Mouse (Mus musculus): ENCODE measurements around the gene Pcf11.

Pcf11 gene

GRCm38 (mm10) chr7:92669507-92670471, at the start of gene Pcf11:
TSS of gene Pcf11 (minus strand) at chr7:92669934.
- peak; percentile 95 for DNase-seq

DNA sequence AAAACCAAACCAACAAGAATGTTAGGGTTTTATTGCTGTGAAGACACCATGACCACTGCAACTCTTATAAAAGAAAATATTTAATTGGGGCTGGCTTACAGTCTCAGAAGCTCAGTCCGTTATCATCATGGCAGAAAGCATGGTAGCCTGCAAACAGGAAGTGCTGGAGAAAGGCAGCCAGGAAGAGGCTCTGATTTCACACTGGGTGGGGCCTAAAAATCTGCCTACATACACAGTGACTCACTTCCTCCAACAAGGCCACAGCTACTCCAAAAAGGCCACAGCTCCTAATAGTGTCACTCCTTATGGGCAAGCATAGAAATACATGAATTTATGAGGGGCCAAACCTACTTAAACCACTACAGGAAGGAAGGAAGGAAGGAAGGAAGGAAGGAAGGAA, 45.3 kb upstream of the Pcf11 start:
- DNase-seq = no peak

DNA sequence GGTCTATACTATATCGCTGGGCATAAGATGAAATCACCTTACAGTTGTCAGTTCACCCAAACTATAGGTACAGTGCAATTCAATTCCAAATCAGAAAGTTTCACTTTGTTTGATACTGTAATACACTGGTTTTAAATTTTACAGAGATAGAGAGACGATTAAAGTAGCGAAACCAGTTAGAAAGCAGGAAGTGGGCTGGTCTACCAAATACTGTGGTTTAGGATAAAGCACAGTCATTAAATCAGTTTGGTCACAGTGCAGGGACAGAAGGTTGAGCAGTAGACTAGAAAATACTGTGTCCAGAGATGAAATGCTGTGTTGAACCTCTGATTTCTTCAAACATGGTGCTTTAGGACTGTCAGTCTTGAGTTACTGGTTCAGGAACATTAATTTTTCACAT, 41.9 kb upstream of the Pcf11 start:
- DNase-seq = no peak

DNA sequence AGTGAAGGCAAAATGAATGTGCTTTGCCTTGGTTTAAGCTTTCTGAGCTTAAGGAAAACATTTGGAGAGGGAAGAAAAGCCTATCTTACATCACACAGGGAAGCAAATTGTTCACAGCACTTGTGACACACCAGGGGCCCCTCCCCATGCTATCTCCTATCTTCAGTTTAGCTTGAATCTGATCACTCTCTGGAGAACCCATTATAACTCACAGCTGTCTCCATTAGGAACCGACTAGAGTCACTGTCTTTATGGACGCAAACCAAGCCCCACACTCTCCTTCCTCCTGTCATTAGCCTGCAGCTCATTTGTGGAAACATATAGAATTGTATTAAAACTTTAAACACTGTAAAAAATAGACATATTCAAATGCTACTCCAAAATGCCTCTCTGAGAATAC, 39.8 kb upstream of the Pcf11 start:
- no peak for DNase-seq

GRCm38 (mm10) chr7:92706711-92707110, 37.0 kb upstream of the Pcf11 start:
- DNase-seq = peak; percentile 10

DNA sequence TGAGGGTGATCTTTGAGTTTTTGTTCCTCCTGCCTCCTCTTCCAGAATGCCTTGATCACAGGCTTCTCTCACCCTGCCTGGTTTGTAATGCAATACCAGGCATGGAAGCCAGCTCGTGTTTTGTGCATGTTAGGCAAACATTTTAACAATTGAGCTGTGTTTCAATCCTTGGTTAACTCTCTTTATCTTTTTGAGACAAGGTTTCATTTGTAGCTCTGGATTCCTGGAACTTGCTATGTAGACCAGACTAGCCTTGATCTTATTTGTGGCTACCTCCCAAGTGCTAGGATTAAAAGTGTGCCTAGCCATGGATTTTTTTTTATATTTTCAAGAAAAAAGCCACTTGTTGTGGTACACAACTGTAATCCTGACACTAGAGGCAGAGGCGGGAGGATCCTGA, 35.8 kb upstream of the Pcf11 start:
- no peak for DNase-seq

DNA sequence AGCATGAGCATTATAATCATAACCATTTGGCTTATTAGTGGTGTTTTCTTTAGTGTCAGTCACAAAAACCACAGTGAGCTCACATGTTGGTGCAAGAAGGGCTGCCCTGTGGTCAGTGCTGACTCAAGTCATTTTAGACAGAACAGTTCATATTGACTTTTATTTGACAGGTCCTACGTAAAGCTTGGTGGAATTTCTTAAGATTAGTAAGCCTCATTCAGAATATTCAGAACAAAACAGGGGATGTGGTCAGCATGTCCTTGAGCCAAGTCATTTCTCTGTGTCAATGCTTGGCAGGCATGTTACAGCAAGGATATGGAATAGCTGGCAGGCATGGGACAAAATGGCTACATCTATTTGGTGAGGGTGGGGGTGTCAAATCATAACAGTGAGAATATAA, 33.9 kb upstream of the Pcf11 start:
- no peak for DNase-seq

DNA sequence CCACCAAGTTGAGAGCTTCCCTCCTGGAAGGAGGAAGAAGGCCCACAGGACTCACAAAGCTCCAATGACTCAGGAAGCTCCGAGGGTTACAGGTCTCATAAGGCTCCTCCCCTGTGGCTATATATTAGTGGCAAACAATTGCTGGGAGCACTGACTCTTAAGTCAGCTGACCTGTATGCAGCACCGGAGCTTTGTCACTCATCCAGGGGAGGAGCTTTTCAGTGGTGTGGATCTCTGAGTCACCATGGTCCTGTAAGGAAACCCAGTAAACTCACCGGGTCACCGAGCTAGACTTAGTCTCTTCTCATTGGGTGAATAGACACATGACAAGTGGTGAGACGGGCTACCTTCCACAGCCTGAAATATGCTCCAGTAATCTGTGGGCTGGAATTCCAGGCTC, 29.0 kb upstream of the Pcf11 start:
- no peak for DNase-seq

- DNase-seq = no peak
These were observed 26.7 kb upstream of the Pcf11 start for GRCm38 (mm10) chr7:92696395-92696794.

DNA sequence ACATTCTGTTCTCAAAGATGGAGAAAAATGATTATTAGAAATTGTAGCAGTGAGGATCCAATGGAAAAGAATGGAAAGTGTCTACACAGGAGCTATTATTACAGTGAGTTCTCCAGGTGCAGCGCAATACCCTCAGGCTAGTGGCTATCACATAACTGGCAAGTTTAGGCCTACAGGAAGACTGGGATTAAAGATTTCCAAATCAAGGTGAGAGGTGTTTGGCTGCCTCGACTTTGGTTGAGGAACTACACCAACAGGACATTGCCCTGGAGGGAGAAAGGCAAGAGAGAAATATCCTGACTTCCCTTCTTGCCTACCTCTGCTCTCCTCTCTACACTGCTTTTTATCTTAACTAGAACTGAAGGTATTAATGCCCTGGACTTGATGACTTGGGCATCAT, 19.4 kb upstream of the Pcf11 start:
- DNase-seq = no peak

DNA sequence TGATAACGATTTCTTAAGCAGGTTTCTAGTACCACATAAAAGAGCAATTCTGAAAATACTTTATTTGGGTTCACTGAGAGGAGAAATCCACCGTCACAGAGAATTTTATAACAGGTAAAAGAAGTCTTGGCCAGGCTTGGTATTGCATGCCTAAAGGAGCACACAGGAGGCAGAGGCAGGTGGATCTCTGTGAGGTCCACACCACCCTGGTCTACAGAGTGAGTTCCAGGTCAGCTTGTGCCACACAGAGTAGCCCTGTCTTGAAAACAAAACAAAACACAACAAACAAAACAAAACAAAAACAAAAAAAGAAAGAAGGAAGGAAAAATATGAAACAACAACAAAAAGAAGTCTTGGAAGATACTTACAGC, 18.6 kb upstream of the Pcf11 start:
- no peak for DNase-seq

GRCm38 (mm10) chr7:92687556-92688298, 18.0 kb upstream of the Pcf11 start:
- no peak for DNase-seq

DNA sequence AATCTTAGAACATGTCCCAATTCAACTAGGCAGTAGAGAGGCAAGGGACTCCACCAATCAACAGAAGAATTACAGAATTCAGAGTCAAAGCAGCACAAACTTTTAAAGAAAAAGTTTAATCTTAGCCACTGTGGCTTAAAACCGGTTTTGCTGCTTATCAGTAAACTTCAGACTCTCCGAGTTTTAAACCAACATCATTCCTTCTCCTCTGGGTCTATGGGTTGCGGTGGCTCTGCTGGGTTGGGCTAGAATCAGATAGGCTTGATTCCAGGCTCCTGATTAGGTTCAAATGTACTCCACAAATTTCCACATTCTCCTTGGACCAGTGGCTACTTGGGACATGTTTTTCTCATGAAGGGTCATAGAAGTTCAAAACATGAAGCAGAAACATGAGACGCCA, 7.6 kb upstream of the Pcf11 start:
- no peak for DNase-seq

DNA sequence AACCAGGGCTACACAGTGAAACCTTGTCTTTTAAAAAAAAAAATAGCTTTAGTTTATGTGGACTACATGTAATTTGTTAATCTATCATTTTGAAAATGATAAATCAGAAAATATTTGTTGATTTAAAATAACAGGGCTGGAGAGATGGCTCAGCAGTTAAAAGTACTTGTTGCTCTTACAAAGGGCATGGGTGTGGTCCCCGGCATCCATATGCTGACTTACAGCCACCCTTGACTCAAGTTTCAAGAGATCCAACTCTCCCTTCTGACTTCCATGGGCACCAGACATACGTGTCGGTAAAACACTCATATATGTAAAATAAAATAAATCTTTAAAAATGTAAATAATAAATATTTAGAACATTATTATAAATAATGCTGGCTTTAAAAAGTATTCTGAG, 5.4 kb upstream of the Pcf11 start:
- no peak for DNase-seq

- peak; percentile 65 for DNase-seq
These were observed 785 bp downstream of the Pcf11 start for GRCm38 (mm10) chr7:92668791-92669506.

GRCm38 (mm10) chr7:92666274-92666820, 3.4 kb downstream of the Pcf11 start:
- DNase-seq = no peak

- no peak for DNase-seq
These were observed 11.7 kb downstream of the Pcf11 start for GRCm38 (mm10) chr7:92658050-92658449.

GRCm38 (mm10) chr7:92656386-92656785, 13.3 kb downstream of the Pcf11 start:
- no peak for DNase-seq

GRCm38 (mm10) chr7:92653329-92653728, 16.4 kb downstream of the Pcf11 start:
- DNase-seq = no peak

DNA sequence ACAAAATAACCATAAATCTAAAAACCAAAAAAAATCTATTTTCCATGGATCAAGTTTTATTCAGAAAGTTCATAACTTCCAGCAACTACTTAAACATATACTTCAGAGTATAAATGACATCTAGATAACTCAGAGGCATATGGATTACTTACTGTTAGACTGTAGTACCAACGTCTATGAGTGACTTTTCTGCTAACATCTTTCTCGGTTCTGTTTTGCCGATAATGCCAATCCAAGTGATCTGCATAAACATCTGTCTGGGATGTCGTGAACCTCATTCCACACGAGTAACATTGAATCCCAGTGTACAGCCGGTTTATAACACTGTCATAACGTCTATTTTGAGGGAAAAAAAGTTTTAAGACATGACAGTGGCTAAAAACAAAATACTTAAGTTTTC, 21.9 kb downstream of the Pcf11 start:
- no peak for DNase-seq

DNA sequence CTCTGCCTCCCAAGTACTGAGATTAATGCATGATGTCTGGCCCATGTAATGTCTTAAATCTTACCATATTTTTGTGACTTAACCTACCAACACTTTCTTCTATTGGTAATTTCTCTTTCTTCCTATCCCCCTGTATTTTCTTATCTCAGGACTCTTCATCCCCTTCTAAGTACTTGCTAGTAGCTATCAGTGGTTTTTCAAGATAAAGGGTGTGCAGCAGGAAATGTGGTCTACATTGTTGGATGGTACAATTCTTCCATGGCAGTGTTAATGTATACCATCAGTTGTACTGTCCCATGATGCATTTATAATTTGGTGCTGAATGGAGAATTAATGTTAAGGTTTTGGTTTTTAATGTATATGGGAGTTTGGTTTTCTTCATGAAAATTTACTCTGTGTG, 27.4 kb downstream of the Pcf11 start:
- DNase-seq = no peak

DNA sequence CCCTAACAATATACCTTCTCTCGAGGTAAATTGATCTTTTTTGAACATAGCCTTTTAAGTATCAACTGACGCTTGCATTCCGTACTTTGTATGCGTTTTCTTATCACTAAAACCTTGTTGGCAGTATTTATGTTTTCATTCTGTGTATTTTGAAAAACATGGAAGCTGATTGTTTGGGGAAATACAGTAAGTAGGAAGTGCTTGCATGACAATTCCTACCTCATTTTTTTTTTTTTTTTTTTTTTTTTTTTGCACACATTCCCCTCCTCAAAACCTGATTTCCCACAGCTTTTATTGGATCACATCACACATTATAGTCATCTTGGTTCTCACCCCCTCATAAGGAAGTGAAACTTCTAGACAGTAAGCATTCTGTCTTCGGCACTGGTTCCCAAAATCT, 31.7 kb downstream of the Pcf11 start:
- DNase-seq = no peak

GRCm38 (mm10) chr7:92637021-92637625, 32.6 kb downstream of the Pcf11 start, which contains the start of gene Ankrd42:
TSS of gene Ankrd42 (minus strand) at chr7:92637142.
- DNase-seq = peak; percentile 91
